Mouse (Mus musculus) A20 (cell line): ENCODE results near the gene Hist1h4f.
"Not testable (repeated sequence)": the region's sequence is repeated elsewhere in the genome, so short reads cannot be mapped to it uniquely, and the experiment has no call there.

Experiments
- DNase-seq: peaks from one replicate; pipeline ENCODE4 v3.0.0-alpha.2; 2011; ENCODE audit warnings: low read depth, low spot score

Gene Hist1h4f

DNA sequence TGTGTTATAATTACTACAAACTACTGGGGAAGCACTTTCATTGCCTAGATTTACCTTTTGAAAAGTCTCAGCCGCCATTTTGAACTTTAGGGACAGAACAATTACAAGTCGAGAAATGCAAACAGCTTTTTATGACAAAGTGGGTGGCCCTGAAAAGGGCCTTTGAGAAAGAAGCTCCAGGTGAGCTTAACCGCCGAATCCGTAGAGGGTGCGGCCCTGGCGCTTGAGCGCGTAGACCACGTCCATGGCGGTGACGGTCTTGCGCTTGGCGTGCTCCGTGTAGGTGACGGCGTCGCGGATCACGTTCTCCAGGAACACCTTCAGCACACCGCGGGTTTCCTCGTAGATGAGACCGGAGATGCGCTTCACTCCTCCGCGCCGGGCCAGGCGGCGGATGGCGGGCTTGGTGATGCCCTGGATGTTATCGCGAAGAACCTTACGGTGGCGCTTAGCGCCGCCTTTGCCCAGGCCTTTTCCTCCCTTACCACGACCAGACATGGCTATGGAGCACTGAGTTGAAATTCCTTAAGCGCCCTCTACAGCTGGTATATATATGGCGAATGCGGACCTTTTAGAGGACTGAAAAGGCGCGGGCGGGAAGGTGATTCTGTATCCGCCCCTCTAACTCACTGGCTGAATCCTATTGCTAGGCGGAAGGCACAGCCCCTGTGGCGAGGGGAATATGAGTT, at the start of gene Hist1h4f:
Gene Hist1h4f, minus strand, starts transcription at position 503 of the 689 bp plus-strand sequence.
- DNase-seq: peak; percentile 95

- DNase-seq: peak; percentile 82
Measured at GRCm38 (mm10) chr13:23597957-23598356, 46.5 kb upstream of the Hist1h4f start.

DNA sequence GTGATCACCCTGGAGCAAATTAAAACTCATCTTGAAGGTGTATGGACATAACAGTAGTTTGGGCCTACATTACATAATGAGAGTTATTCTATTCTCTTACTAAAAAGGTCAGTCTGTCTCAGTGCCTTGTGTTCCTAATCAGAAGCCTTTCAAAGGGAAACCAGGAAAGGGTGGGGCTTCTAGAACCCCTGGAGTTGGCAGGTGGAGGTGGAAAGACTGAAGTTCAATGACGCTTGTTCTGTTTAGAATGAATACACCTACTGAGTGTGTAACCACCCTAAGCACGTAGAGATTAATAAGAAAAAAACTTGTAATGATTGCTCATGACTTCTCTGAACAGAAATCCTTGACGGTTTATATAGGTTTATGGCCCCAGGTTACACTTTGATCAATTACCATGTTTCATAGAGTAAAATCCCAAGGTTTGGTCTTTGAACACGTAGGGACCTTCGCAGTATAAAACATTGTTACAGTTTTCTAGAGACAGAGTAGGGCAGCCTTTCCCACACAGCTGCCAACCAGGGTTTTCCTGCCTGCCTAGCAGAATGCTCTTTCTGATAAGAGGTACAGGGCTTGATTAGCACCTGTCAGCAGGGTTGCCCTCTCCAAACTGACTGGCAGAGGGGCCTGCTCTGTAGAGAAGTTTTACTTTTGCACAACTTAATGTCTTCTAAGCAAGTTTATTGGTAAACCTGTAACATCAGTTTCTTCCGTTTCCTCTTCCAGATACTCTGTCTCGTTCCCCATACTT, 44.3 kb upstream of the Hist1h4f start:
- DNase-seq: no peak

DNA sequence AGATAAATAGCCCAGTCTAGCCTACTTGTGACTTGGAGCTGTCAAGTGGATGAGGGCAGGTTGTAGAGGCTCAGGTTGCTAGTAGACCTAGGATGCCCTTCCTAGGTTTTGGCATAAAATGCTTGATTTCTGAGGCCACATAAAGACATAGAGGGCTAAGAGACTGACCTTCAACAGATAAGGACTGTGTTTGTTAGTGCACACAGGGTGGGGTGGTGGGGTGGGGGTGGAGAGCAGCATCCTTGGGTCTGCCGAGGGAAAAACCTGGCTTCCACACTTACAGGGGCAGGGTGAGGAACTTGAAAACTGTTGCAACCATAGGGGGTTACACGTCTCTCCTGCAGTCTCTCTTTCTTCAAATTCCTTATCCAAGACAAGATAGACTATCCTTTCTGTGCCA, 43.7 kb upstream of the Hist1h4f start:
- no peak for DNase-seq

DNA sequence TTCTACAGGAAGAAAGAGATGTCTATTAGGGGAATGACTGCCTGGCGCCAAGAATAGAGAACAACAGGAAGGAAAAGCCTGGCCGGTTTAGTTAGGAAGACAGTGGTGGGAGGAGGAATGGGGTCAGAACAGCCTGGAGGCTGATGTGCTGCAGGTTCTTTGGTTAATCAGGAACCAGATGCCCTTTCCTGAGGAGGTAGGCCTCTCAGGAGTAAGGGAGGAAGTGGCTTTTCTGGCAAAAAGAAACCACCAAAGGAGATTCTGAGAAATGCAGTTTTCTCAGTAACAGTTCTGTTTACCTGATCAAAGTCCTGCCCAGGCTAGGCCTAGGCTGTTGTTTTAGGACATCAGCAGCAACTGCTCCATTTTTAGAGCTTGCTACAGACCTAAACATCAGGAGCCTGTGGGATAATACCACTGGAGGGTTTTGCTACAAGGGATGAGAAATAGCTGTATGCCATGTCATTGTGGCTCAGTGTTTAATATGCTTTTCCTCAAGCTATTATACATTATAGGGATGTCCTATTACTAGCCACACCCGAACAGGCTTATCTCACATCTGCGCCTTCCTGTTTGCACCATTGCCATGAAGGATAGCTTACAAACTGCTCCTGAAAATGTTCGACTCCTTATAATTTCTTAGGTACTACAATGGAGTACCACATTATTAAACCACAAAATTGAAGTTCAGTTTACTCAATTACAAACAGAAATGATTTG, 41.8 kb upstream of the Hist1h4f start:
- no peak for DNase-seq

GRCm38 (mm10) chr13:23592614-23593013, 41.2 kb upstream of the Hist1h4f start:
- DNase-seq: no peak

GRCm38 (mm10) chr13:23591886-23592285, 40.4 kb upstream of the Hist1h4f start:
- not testable (repeated sequence) for DNase-seq

- DNase-seq: no peak
Measured at GRCm38 (mm10) chr13:23591206-23591605, 39.8 kb upstream of the Hist1h4f start.

GRCm38 (mm10) chr13:23586940-23587225, 35.4 kb upstream of the Hist1h4f start:
- DNase-seq: peak; percentile 19

GRCm38 (mm10) chr13:23586099-23586939, 34.9 kb upstream of the Hist1h4f start:
- DNase-seq: no peak

DNA sequence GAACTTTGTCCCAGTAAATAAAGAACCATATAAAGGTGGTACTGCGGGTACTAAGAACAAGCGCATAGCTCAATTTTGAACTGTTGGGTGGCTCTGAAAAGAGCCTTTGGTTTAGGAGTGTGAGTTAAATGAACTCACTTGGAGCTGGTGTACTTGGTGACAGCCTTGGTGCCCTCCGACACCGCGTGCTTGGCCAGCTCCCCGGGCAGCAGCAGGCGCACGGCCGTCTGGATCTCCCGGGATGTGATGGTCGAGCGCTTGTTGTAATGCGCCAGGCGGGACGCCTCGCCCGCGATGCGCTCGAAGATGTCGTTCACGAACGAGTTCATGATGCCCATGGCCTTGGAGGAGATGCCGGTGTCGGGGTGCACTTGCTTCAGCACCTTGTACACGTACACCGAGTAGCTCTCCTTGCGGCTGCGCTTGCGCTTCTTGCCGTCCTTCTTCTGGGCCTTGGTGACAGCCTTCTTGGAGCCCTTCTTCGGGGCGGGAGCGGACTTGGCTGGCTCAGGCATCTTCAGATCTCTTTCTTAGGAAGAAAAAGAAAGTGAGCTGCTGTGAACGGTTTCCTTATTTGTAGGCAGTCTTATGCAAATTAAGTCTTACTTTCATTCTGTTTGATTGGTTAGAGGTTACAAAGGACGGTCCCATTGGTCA, 34.1 kb upstream of the Hist1h4f start:
- DNase-seq: peak; percentile 93

DNA sequence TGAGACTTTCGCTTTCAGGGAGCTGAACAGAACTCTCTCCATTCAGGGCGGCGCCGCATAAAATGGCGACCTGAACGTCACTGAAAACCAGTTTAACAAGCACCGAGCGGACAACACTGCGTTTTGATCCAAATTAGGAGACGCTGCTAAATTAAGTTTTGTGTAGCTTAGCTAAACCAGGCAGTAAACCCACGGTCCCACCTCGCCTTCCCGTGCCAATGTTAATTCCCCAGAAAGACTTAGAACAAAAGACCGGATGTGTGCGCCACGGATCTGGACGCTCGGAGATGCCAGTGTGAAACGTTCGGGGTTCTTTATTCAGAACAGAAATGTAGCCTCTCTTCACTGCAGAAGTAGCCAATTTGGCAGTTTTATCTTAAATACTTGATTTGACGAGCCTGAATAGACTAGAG, 33.6 kb upstream of the Hist1h4f start:
- peak; percentile 88 for DNase-seq

DNA sequence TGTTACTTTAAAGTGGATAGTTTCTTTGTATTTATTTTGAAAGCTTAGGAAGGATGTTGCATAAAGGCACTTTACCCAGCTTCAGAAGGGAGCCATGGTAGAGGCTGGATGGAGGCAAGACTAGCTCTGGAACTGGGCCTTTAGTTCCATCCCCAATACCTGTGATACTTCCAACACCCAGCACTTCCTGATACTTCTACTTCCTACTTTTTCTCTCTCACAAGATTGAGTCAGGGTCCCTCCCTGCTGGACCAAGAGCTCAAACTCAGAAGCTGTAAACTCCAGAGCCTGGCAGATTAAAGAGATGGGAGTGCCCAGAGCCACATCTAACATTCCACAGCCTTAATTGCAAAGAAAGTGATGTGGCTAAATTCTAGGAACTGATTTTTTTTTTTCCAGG, 32.9 kb upstream of the Hist1h4f start:
- DNase-seq: peak; percentile 56

DNA sequence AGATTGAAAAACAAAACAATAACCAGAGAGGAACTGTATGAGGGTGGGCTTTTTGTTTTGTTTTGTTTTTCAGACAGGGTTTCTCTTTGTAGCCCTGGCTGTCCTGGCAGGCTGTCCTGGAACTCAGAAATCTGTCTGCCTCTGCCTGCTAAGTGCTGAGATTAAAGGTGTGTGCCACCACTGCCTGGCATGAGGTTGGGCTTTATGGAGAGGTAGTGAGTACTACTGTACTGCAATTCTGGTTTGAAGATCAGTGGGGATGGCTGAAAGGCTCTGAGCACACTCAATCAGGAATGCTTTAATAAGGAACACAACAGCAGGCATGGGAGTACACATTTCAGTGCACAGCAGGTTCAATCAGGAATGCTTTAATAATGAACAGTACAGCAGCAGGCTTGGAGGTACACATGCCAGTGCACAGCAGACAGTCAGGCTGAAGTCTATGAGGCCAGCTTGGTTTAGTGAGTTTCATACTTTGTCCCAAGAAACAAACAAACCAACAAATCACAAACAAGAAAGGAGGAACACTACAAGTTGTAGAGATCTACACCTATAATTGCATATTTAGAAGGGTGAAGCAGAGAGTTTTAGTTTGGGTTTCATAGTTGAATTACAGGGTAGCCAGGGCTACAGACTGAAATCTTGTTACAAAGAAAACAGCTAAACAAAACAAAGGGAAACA, 32.1 kb upstream of the Hist1h4f start:
- peak; percentile 54 for DNase-seq

GRCm38 (mm10) chr13:23582219-23583056, 31.0 kb upstream of the Hist1h4f start:
- DNase-seq: peak; percentile 38

DNA sequence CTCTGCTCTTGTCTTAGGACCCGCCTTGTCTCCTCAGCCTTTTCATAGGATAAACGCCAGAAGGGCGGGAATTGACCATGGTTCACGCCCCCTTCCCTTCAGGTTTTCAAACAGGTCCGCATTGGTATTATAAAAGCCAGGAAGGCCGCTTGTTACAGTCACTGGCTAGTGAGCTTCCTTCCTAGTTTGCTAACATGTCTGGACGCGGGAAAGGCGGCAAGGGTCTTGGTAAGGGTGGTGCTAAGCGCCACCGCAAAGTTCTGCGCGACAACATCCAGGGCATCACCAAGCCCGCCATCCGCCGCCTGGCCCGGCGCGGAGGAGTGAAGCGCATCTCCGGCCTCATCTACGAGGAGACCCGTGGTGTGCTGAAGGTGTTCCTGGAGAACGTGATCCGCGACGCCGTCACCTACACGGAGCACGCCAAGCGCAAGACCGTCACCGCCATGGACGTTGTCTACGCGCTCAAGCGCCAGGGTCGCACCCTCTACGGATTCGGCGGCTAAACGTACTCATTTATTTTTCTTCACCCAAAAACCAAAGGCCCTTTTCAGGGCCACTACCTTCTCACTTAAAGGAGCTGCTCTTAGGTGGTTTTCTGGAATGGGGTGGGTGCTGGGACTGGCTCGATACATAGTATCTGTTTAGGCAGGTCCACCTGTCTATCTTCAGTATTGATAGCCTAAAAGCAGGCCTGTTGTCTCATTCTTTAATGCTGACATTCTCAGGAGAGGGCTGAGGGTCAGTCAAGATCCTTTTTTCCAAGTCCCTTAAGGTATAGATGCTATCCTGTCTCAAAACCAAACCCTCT, 30.2 kb upstream of the Hist1h4f start, which contains the start of gene Hist1h4d:
Gene Hist1h4d, plus strand, starts transcription at position 191 of the 811 bp plus-strand sequence.
- DNase-seq: peak; percentile 97

GRCm38 (mm10) chr13:23577835-23578234, 26.4 kb upstream of the Hist1h4f start:
- DNase-seq: no peak

- DNase-seq: no peak
Measured at GRCm38 (mm10) chr13:23576906-23577639, 25.6 kb upstream of the Hist1h4f start.
